Mouse (Mus musculus) lung, adult 2 months (tissue): Measurements from ENCODE around the gene Gm20388. TPM values are rescaled to one million over a fixed set of nuclear protein-coding genes. Genes with fewer than 3 reads are reported as not detected.

Experiments used
- DNase-seq: peaks from one replicate; pipeline ENCODE4 v3.0.0; 2022
- H3K4me1 ChIP-seq: fragments of 200-500 bp; 2 replicates; pipeline ENCODE4 v1.6.1; 2011; ENCODE audit warnings: low read length; ENCODE audit not compliant: control insufficient read depth, insufficient read depth
- H3K4me3 ChIP-seq: fragments of 200-500 bp; replicated peaks from 2 replicates; pipeline ENCODE3; 2011; ENCODE audit warnings: low read depth, mild to moderate bottlenecking, control low read depth, low read length; ENCODE audit errors: extremely low read depth
- CTCF ChIP-seq: fragments of 200-500 bp; IDR thresholded peaks from 2 replicates; pipeline ENCODE4 v1.5.1; 2011; ENCODE audit warnings: mild to moderate bottlenecking, low read length, control low read depth; ENCODE audit not compliant: insufficient read depth
- POLR2A ChIP-seq: fragments of 200-500 bp; IDR thresholded peaks from 2 replicates; pipeline ENCODE4 v1.6.1; 2011; ENCODE audit warnings: low read depth, mild to moderate bottlenecking, control low read depth, low read length, borderline replicate concordance; ENCODE audit errors: extremely low read depth
- WGBS: fragments of 180-500 bp; shearing (Covaris S2); methylation state at CpG from one replicate; pipeline ENCODE4 v1.1.7; 2018; 5-methylcytosine and 5-hydroxymethylcytosine counted together
- polyA plus RNA-seq: library from polyadenylated mRNA; depleted of rRNA; stranded (reverse); fragments of >200 nt; gene quantifications from 2 replicates; pipeline ENCODE4 v1.2.3, GENCODE M21; 2012

Gm20388 gene
- polyA plus RNA-seq, 1 experiment: 67.8 TPM

GRCm38 (mm10) chr8:122074977-122075376 is 2164.3 kb downstream of the Gm20388 start:
- Histone ChIP-seq H3K4me1 (no peaks in the 10 kb centered on the region), H3K4me3 (no peak overlapping the region)
- WGBS: 42% methylated on average over 4 of the region's 4 CpGs
- no peak for DNase-seq
- TF ChIP-seq POLR2A (no peak), CTCF (0 out of 2 replicates have a peak, but pooled peaks have one; percentile 17)

GRCm38 (mm10) chr8:122076183-122076842 is 2165.7 kb downstream of the Gm20388 start:
- Histone ChIP-seq H3K4me1 (no peaks in the 10 kb centered on the region), H3K4me3 (no peak overlapping the region)
- 34% methylated on average over 23 of the region's 23 CpGs for WGBS
- TF ChIP-seq POLR2A (no peak), CTCF (no peak)
- no peak for DNase-seq

- whole genome bisulfite sequencing: 73% methylated on average over 12 of the region's 12 CpGs
- H3K4me1 ChIP-seq: no peaks in the 10 kb centered on the region
- DNase-seq: no peak
- no peak for TF ChIP-seq CTCF
- TF ChIP-seq POLR2A: no peak
- H3K4me3 ChIP-seq: no peak overlapping the region
These were observed 2167.7 kb downstream of the Gm20388 start for GRCm38 (mm10) chr8:122078321-122078720.

DNA sequence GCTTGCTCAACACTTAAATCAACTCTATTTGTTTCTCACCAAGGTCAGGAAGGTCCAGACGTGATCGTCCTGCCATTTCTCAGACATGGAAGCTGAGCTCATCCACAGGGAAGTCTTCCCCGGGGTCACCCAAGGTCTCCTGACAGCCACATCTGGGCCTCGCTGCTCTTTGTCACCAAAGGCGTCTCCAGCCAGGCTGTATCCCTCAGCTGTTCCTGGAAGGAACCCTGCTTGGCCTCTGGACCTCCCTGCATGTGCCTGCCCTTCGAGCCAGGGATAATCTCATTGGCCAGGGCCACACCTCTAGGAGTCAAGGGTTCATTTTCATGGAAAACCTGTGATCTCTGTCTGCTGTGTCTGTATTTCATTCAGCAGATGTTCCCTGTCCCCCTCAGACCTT is 2168.5 kb downstream of the Gm20388 start:
- no peak overlapping the region for H3K4me3 ChIP-seq
- 45% methylated on average over 6 of the region's 6 CpGs for WGBS
- TF ChIP-seq CTCF (no peak), POLR2A (no peak)
- H3K4me1 ChIP-seq: no peaks in the 10 kb centered on the region
- no peak for DNase-seq

- Histone ChIP-seq H3K4me3 (no peak overlapping the region), H3K4me1 (no peaks in the 10 kb centered on the region)
- TF ChIP-seq POLR2A (no peak), CTCF (no peak)
- DNase-seq: no peak
- WGBS: 43% methylated on average over 5 of the region's 5 CpGs
These were observed 2169.7 kb downstream of the Gm20388 start for GRCm38 (mm10) chr8:122080347-122080746.

GRCm38 (mm10) chr8:122083401-122083800 is 2172.8 kb downstream of the Gm20388 start:
- H3K4me3 ChIP-seq: no peak overlapping the region
- no peaks in the 10 kb centered on the region for H3K4me1 ChIP-seq
- 78% methylated on average over 6 of the region's 6 CpGs for WGBS
- TF ChIP-seq POLR2A (no peak), CTCF (no peak)
- DNase-seq: no peak

GRCm38 (mm10) chr8:122084145-122084544 is 2173.5 kb downstream of the Gm20388 start:
- Histone ChIP-seq H3K4me3 (no peak overlapping the region), H3K4me1 (no peaks in the 10 kb centered on the region)
- TF ChIP-seq CTCF (no peak), POLR2A (no peak)
- no peak for DNase-seq
- WGBS: 60% methylated on average over 3 of the region's 3 CpGs

- Histone ChIP-seq H3K4me1 (no peaks in the 10 kb centered on the region), H3K4me3 (no peak overlapping the region)
- 73% methylated on average over 15 of the region's 15 CpGs for WGBS
- no peak for DNase-seq
- TF ChIP-seq CTCF (no peak), POLR2A (no peak)
These were observed 2174.2 kb downstream of the Gm20388 start for GRCm38 (mm10) chr8:122084726-122085410.

DNA sequence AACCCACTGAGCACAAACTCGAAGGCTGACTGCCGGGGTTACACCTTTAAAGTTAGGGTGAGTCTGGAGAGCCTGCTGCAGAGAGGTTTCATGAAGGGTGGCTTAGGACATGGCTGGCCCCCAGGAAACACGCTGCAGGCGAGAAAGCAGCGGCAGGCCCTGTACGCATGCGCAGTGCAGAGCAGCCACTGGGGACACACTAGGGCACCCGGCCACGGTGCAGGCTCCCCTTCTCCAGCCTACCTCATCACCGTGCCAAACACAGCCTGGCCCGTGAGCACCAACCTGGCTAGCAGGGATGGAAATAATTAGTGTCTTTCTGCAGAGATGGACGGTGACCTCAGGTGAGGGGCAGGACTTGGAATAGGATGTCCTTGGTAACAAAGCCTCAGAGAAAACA is 2175.4 kb downstream of the Gm20388 start:
- Histone ChIP-seq H3K4me1 (no peaks in the 10 kb centered on the region), H3K4me3 (no peak overlapping the region)
- no peak for DNase-seq
- 76% methylated on average over 12 of the region's 12 CpGs for WGBS
- no peak for TF ChIP-seq CTCF
- TF ChIP-seq POLR2A: no peak

DNA sequence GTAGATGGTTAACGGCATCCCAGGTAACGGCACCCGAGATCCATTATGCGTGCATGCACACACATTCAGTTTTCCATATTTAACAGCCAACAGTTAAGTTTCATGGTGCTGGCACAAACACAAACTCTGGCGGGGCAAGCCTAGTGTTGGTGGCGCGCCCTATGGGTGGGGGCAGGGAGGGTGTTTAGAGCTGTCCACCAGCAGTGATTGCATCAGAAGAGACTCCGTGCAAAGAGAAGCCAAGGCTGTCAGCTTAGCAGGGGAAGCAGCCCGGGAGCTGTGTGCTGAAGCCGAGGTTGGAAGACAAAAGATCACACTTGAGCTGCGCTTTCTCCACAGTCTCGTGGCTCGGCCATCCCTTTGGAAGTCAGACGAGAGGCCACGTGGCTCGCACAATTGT is 2178.0 kb downstream of the Gm20388 start:
- H3K4me1 ChIP-seq: no peaks in the 10 kb centered on the region
- whole genome bisulfite sequencing: 67% methylated on average over 16 of the region's 16 CpGs
- no peak for TF ChIP-seq CTCF
- TF ChIP-seq POLR2A: no peak
- no peak for DNase-seq
- no peak overlapping the region for H3K4me3 ChIP-seq
